Mouse (Mus musculus) liver, embryonic 14.5 days (tissue): ENCODE data around the gene Cpd. TPM values are rescaled to one million over a fixed set of nuclear protein-coding genes. Genes with fewer than 3 reads are reported as not detected.

Experiments
- ATAC-seq: fragments of 200-750 bp; cut with Nextera tagmentation; 2 replicates; pipeline ENCODE4 v1.8.0; 2017; ENCODE audit warnings: moderate number of reproducible peaks, mild to moderate bottlenecking, moderate library complexity; ENCODE audit not compliant: insufficient read depth
- DNase-seq, 3 experiments: peaks; one replicate each; pipeline ENCODE4 v3.0.0-alpha.2; 2012 to 2013; ENCODE audit warnings: low read depth in 3 of 3, low spot score in 3 of 3
- H3K27ac ChIP-seq: fragments of 300-500 bp; sonication (generic); 2 replicates; pipeline ENCODE4 v1.5.1; 2014; ENCODE audit warnings: moderate library complexity, mild to moderate bottlenecking, control low read depth, inconsistent platforms
- H3K27me3 ChIP-seq: fragments of 300-500 bp; sonication (generic); 2 replicates; pipeline ENCODE4 v1.6.1; 2014; ENCODE audit warnings: mild to moderate bottlenecking, low read length, moderate library complexity; ENCODE audit not compliant: control insufficient read depth, insufficient read depth
- H3K36me3 ChIP-seq: fragments of 300-500 bp; sonication (generic); replicated peaks from 2 replicates; pipeline ENCODE4 v1.6.1; 2014; ENCODE audit warnings: low read depth; ENCODE audit not compliant: control insufficient read depth, insufficient read depth
- H3K4me1 ChIP-seq, 2 experiments: fragments of 200-500 bp in 1 of 2; fragments of 300-500 bp in 1 of 2; sonication (generic) in 1 of 2; replicated peaks; 2 replicates each; pipeline ENCODE4 v1.6.1; 2012 to 2014; ENCODE audit warnings: antibody characterized with exemption in 1 of 2, inconsistent platforms in 1 of 2, low read length in 1 of 2; ENCODE audit not compliant: control insufficient read depth in 2 of 2, insufficient read depth in 2 of 2
- H3K4me2 ChIP-seq: fragments of 300-500 bp; sonication (generic); 2 replicates; pipeline ENCODE4 v1.6.1; 2014; ENCODE audit warnings: low read depth, mild to moderate bottlenecking, control low read depth, moderate library complexity
- H3K4me3 ChIP-seq, 2 experiments: fragments of 200-500 bp in 1 of 2; fragments of 300-500 bp in 1 of 2; sonication (generic) in 1 of 2; 2 replicates each; pipeline ENCODE4 v1.5.1; 2012 to 2014; ENCODE audit warnings: low read depth in 2 of 2, low read length in 2 of 2, mild to moderate bottlenecking in 2 of 2, control low read depth in 1 of 2, inconsistent platforms in 1 of 2, moderate library complexity in 1 of 2; ENCODE audit not compliant: insufficient read depth in 1 of 2
- H3K9ac ChIP-seq: fragments of 300-500 bp; sonication (generic); replicated peaks from 2 replicates; pipeline ENCODE4 v1.6.1; 2014; ENCODE audit warnings: mild to moderate bottlenecking, control low read depth, moderate library complexity
- H3K9me3 ChIP-seq: fragments of 300-500 bp; sonication (generic); 2 replicates; pipeline ENCODE4 v1.6.1; 2016; ENCODE audit warnings: low read length, mixed read lengths; ENCODE audit not compliant: control insufficient read depth
- CTCF ChIP-seq: IDR thresholded peaks from 2 replicates; pipeline ENCODE4 v1.5.1; 2016; ENCODE audit warnings: antibody characterized with exemption, low read depth, control low read depth
- EP300 ChIP-seq: IDR thresholded peaks from 2 replicates; pipeline ENCODE4 v1.6.1; 2016; ENCODE audit warnings: antibody characterized with exemption, low read depth
- WGBS: fragments of 180-500 bp; shearing (Covaris S2); extraction: QIAGEN DNeasy Blood & Tissue Kit; methylation state at CpG from one replicate; pipeline ENCODE4 v1.1.7; 2014; ENCODE audit not compliant: insufficient replicate concordance; 5-methylcytosine and 5-hydroxymethylcytosine counted together
- polyA plus RNA-seq, 2 experiments: library from polyadenylated mRNA; depleted of rRNA in 1 of 2; stranded (reverse) in 1 of 2; unstranded in 1 of 2; fragments of >200 nt; fragmentation: Nextera tagmentation in 1 of 2; extraction: Ambion mirVana in 1 of 2; gene quantifications; 2 replicates each; pipeline versions ENCODE4 v1.2.1 to v1.2.3; 2012 to 2014

Gene Cpd
- polyA plus RNA-seq, 2 experiments = 7.2 to 8.2 TPM

GRCm38 (mm10) chr11:76874766-76875165 lies 27.9 kb upstream of the Cpd start:
- DNase-seq (no peak), ATAC-seq (no peak)
- H3K4me1 ChIP-seq = no peaks in the 10 kb centered on the region
- H3K9ac ChIP-seq = no peak overlapping the region
- H3K4me2 ChIP-seq = no peak overlapping the region
- no peak for TF ChIP-seq EP300
- H3K36me3 ChIP-seq = no peaks in the 10 kb centered on the region
- no peak overlapping the region for H3K4me3 ChIP-seq
- no peaks in the 10 kb centered on the region for H3K27me3 ChIP-seq
- H3K27ac ChIP-seq = no peak overlapping the region
- 31% methylated on average over 6 of the region's 6 CpGs for WGBS
- H3K9me3 ChIP-seq = no peaks in the 10 kb centered on the region

DNA sequence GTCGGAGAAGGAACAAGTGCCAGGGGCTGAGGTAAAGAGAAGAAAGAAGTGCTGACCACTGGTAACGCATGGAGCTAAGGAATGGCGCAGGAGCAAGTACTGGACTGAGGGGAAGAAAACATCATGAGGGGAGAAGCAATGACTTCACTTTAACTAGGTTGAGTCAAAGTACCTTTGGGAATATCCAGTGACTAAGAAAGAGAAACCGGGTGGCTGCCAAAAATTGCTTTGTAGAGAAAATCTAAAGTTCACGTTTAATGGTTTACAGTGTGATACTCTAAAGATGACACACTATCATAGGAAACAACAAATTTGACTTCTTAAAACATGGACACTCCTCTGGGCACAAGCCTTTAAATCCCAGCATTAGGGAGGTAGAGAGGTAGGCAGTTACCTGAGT lies 27.0 kb upstream of the Cpd start:
- Histone ChIP-seq H3K27ac (no peak overlapping the region), H3K4me3 (no peak overlapping the region), H3K36me3 (no peaks in the 10 kb centered on the region), H3K9ac (no peak overlapping the region), H3K4me1 (no peaks in the 10 kb centered on the region), H3K4me2 (no peak overlapping the region), H3K9me3 (no peaks in the 10 kb centered on the region), H3K27me3 (no peaks in the 10 kb centered on the region)
- TF ChIP-seq CTCF = no peak
- TF ChIP-seq EP300 = no peak
- 67% methylated on average over 5 of the region's 5 CpGs for WGBS
- ATAC-seq = no peak
- DNase-seq = no peak

- Histone ChIP-seq H3K4me3 (no peak overlapping the region), H3K4me1 (no peaks in the 10 kb centered on the region), H3K9ac (no peak overlapping the region), H3K9me3 (no peaks in the 10 kb centered on the region), H3K27ac (no peak overlapping the region), H3K4me2 (no peak overlapping the region), H3K27me3 (no peaks in the 10 kb centered on the region), H3K36me3 (no peaks in the 10 kb centered on the region)
- 56% methylated on average over 11 of the region's 11 CpGs for WGBS
- TF ChIP-seq CTCF (no peak), EP300 (no peak)
- ATAC-seq (no peak), DNase-seq (no peak)
Observed at GRCm38 (mm10) chr11:76872556-76873234, 25.9 kb upstream of the Cpd start.

GRCm38 (mm10) chr11:76861185-76861584 lies 14.4 kb upstream of the Cpd start:
- no peaks in the 10 kb centered on the region for H3K36me3 ChIP-seq
- peaks cover 0 to 4% of the 10 kb centered on the region in 2 experiments; a peak in 2 of 4 replicates for H3K4me1 ChIP-seq
- WGBS = 77% methylated on average over 3 of the region's 3 CpGs
- TF ChIP-seq EP300 = no peak
- TF ChIP-seq CTCF = no peak
- no peak overlapping the region for H3K4me3 ChIP-seq
- H3K27ac ChIP-seq = no peak overlapping the region
- no peak overlapping the region for H3K4me2 ChIP-seq
- no peak overlapping the region for H3K9ac ChIP-seq
- H3K27me3 ChIP-seq = no peaks in the 10 kb centered on the region
- DNase-seq = no peak
- no peak for ATAC-seq
- no peaks in the 10 kb centered on the region for H3K9me3 ChIP-seq

DNA sequence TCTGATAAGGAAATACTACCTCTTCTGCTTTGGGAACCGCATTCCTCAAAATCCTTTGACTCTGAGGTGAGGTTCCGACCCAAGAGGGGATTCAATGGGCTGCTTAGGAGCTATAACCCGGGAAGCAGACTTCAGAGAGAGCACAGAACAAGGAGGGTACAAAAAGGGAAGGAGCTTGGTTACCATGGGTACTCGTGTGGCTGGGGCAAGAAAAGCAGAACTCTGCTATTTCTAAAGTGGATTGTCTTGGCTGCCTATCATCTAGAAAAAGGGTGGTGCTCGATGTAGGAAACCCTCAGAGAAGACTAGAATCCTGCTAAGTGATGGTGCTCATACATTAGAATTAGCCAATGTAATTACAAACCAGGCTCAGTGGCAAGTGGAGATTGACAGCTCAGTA lies 12.4 kb upstream of the Cpd start:
- H3K27ac ChIP-seq = no peak overlapping the region

More for the DNA sequence above, 12.4 kb upstream of the Cpd start:
- H3K27me3 ChIP-seq = no peaks in the 10 kb centered on the region
- no peak overlapping the region for H3K9ac ChIP-seq
- peaks cover 0 to 13% of the 10 kb centered on the region in 2 experiments; a peak in 2 of 4 replicates for H3K4me1 ChIP-seq
- ATAC-seq = no peak
- H3K4me3 ChIP-seq = no peak overlapping the region
- no peak for TF ChIP-seq CTCF
- no peak for TF ChIP-seq EP300
- no peaks in the 10 kb centered on the region for H3K36me3 ChIP-seq
- no peak for DNase-seq
- no peaks in the 10 kb centered on the region for H3K9me3 ChIP-seq
- WGBS = 19% methylated on average over 5 of the region's 5 CpGs
- no peak overlapping the region for H3K4me2 ChIP-seq
